ENCODE assay signal across 17 mouse cellular contexts in genomic region chr3:145962411-145962810, GRCm38 (mm10). TPM values are rescaled to one million over a fixed set of nuclear protein-coding genes. Genes with fewer than 3 reads are reported as not detected.
DNase-seq lines count a peak whose midpoint lies in the region; ATAC-seq and TF ChIP-seq lines count a peak whose summit lies in the region.
"Had no signal": no experiment of that assay in that cellular context is flagged by ENCODE, and none has a peak within 500 bp of the region (broad histone marks: within the 10 kb centered on the region; RNA-seq: fewer than 3 reads in every experiment).

No protein-coding gene starts in this region.

- DNase-seq in embryo, embryonic 10 days (ENCODE audit: low spot score), result peak; percentile 28
- no peak for DNase-seq in embryo, embryonic 9.5 days (ENCODE audit: extremely low spot score)
- no peak for DNase-seq in heart, postnatal 0 days (ENCODE audit: low spot score)
- DNase-seq in heart, adult 11 months, result no peak
- DNase-seq in lung, postnatal 14 days, result no peak
- DNase-seq in stomach, postnatal 0 days (ENCODE audit: low spot score), result peak; percentile 57
- no peak for DNase-seq in gastrocnemius, adult 2 months
- DNase-seq: cerebellum, adult 9-11 months; retina, postnatal 1 day; thymus, postnatal 36 days had no signal

- intact Hi-C loops in gastrocnemius, adult 2 months (cut with DNase I), result no loop called here

- no peak for TF ChIP-seq EP300 in heart, postnatal 0 days (IDR thresholded peaks at IDR 0.05; ENCODE audit: low read depth)
- TF ChIP-seq EP300 in stomach, postnatal 0 days (optimal IDR thresholded peaks at IDR 0.05), result no peak

- no peak overlapping the region for H3K4me2 ChIP-seq in heart, postnatal 0 days (ENCODE audit: low read depth, low read length)
- H3K4me2 ChIP-seq in lung, embryonic 16.5 days (ENCODE audit: low read depth, low read length), result peak overlapping the region; percentile 39; the same call in 1 of the 2 replicates
- H3K4me2 ChIP-seq in stomach, postnatal 0 days (replicated peaks; ENCODE audit: low read depth), result no peak overlapping the region

- no peaks in the 10 kb centered on the region for H3K27me3 ChIP-seq in heart, postnatal 0 days (ENCODE audit: control insufficient read depth, insufficient read depth, low read length)
- H3K27me3 ChIP-seq in lung, embryonic 16.5 days (ENCODE audit: control insufficient read depth, insufficient read depth, low read depth, low read length), result no peaks in the 10 kb centered on the region
- no peaks in the 10 kb centered on the region for H3K27me3 ChIP-seq in stomach, postnatal 0 days (ENCODE audit: control insufficient read depth, insufficient read depth, low read length)
- H3K27me3 ChIP-seq: limb, embryonic 15.5 days had no signal

- H3K9ac ChIP-seq in heart, postnatal 0 days (replicated peaks; ENCODE audit: low read depth, low read length), result no peak overlapping the region
- H3K9ac ChIP-seq in lung, embryonic 16.5 days (ENCODE audit: low read length), result no peak overlapping the region
- no peak overlapping the region for H3K9ac ChIP-seq in stomach, postnatal 0 days (ENCODE audit: low read length)
- H3K9ac ChIP-seq: limb, embryonic 15.5 days; midbrain, embryonic 12.5 days had no signal

- no peak for ATAC-seq in heart, postnatal 0 days (ENCODE audit: insufficient read depth, low read depth)
- no peak for ATAC-seq in lung, embryonic 16.5 days (ENCODE audit: low read depth)
- ATAC-seq in stomach, postnatal 0 days (ENCODE audit: low FRiP score, low TSS enrichment), result no peak
- ATAC-seq: forebrain, embryonic 14.5 days; inflammation-experienced regulatory T-cells, adult 6 months had no signal

- 44% methylated on average over 9 of the region's 9 CpGs for WGBS in heart, postnatal 0 days
- 34% methylated on average over 9 of the region's 9 CpGs for WGBS in lung, embryonic 16.5 days
- WGBS in stomach, postnatal 0 days, result 38% methylated on average over 9 of the region's 9 CpGs

- H3K4me3 ChIP-seq in heart, postnatal 0 days (ENCODE audit: low read depth, low read length), result no peak overlapping the region
- H3K4me3 ChIP-seq in lung, embryonic 16.5 days (ENCODE audit: low read length), result no peak overlapping the region
- no peak overlapping the region for H3K4me3 ChIP-seq in stomach, postnatal 0 days (ENCODE audit: low read depth, low read length)
- no peak overlapping the region for H3K4me3 ChIP-seq in gastrocnemius, adult 2 months
- H3K4me3 ChIP-seq: limb, embryonic 15.5 days; midbrain, embryonic 12.5 days; myocyte had no signal

- peaks cover 36% of the 10 kb centered on the region for H3K4me1 ChIP-seq in heart, postnatal 0 days (ENCODE audit: control insufficient read depth, insufficient read depth)
- H3K4me1 ChIP-seq in lung, embryonic 16.5 days (replicated peaks; ENCODE audit: control insufficient read depth, insufficient read depth, low read length), result peaks cover 30% of the 10 kb centered on the region
- no peaks in the 10 kb centered on the region; the same call in none of the 2 replicates for H3K4me1 ChIP-seq in stomach, postnatal 0 days (replicated peaks; ENCODE audit: control insufficient read depth, insufficient read depth)

- H3K9me3 ChIP-seq in heart, postnatal 0 days (replicated peaks; ENCODE audit: control insufficient read depth, low read length), result no peaks in the 10 kb centered on the region
- H3K9me3 ChIP-seq in lung, embryonic 16.5 days (ENCODE audit: control insufficient read depth, low read length), result peaks cover 3% of the 10 kb centered on the region; the same call in 1 of the 2 replicates
- no peaks in the 10 kb centered on the region for H3K9me3 ChIP-seq in stomach, postnatal 0 days (ENCODE audit: control insufficient read depth, low read length)
- H3K9me3 ChIP-seq: limb, embryonic 15.5 days had no signal

- H3K36me3 ChIP-seq in heart, postnatal 0 days (replicated peaks; ENCODE audit: control insufficient read depth, insufficient read depth, low read length), result no peaks in the 10 kb centered on the region
- no peaks in the 10 kb centered on the region for H3K36me3 ChIP-seq in lung, embryonic 16.5 days (ENCODE audit: control insufficient read depth, insufficient read depth, low read length)
- H3K36me3 ChIP-seq in stomach, postnatal 0 days (ENCODE audit: control insufficient read depth, insufficient read depth, low read length), result no peaks in the 10 kb centered on the region
- H3K36me3 ChIP-seq: limb, embryonic 15.5 days; midbrain, embryonic 12.5 days had no signal

- H3K27ac ChIP-seq in heart, postnatal 0 days (ENCODE audit: low read depth), result peak overlapping the region; percentile 96
- H3K27ac ChIP-seq in lung, embryonic 16.5 days (ENCODE audit: low read length), result peak overlapping the region; percentile 97
- no peak overlapping the region for H3K27ac ChIP-seq in stomach, postnatal 0 days (replicated peaks)
- no peak overlapping the region for H3K27ac ChIP-seq in gastrocnemius, adult 2 months
- H3K27ac ChIP-seq: limb, embryonic 15.5 days; macrophage; midbrain, embryonic 12.5 days had no signal

- no peak for TF ChIP-seq CTCF in heart, postnatal 0 days (IDR thresholded peaks at IDR 0.05; ENCODE audit: low read depth)
- no peak for TF ChIP-seq CTCF in stomach, postnatal 0 days (IDR thresholded peaks at IDR 0.05; ENCODE audit: low read depth)
- TF ChIP-seq CTCF in gastrocnemius, adult 2 months (IDR thresholded peaks at IDR 0.05), result no peak

RNA-seq across cellular contexts. Expression of gene 2410004B18Rik, which starts 24.6 kb away (rescaled TPM):
- total RNA-seq in heart, postnatal 0 days (2014; rRNA removed; ENCODE audit: low replicate concordance), result 9.1 and 12.3 TPM in 2 replicates
- polyA plus RNA-seq in heart, postnatal 0 days (2015; fragmentation: Nextera tagmentation; extraction: Ambion mirVana), result 35.9 and 37.6 TPM in 2 replicates
- 44.9 and 46.9 TPM in 2 replicates for polyA plus RNA-seq in lung, embryonic 16.5 days (2015; fragmentation: Nextera tagmentation; extraction: Ambion mirVana)
- polyA plus RNA-seq in stomach, postnatal 0 days (2015; fragmentation: Nextera tagmentation; extraction: Ambion mirVana), result 33.1 and 36.4 TPM in 2 replicates
- total RNA-seq in gastrocnemius, adult 2 months (2021), result 10 to 100 TPM; 18.2 to 19.6 TPM

RNA-seq across cellular contexts. Expression of gene Syde2, which starts 25.3 kb away (rescaled TPM):
- total RNA-seq in heart, postnatal 0 days (2014; rRNA removed; ENCODE audit: low replicate concordance), result 42.0 and 47.1 TPM in 2 replicates
- 10.1 and 10.5 TPM in 2 replicates for polyA plus RNA-seq in heart, postnatal 0 days (2015; fragmentation: Nextera tagmentation; extraction: Ambion mirVana)
- polyA plus RNA-seq in lung, embryonic 16.5 days (2015; fragmentation: Nextera tagmentation; extraction: Ambion mirVana), result 2.4 and 2.5 TPM in 2 replicates
- 1.4 and 1.6 TPM in 2 replicates for polyA plus RNA-seq in stomach, postnatal 0 days (2015; fragmentation: Nextera tagmentation; extraction: Ambion mirVana)
- total RNA-seq in gastrocnemius, adult 2 months (2021), result 1 to 10 TPM in 1 of 2 experiments, under 1 TPM in 1; 0.97 to 1.1 TPM
- polyA plus RNA-seq: macrophage had no signal

RNA-seq across cellular contexts. Expression of gene Bcl10, which starts 39.8 kb away (rescaled TPM):
- total RNA-seq in heart, postnatal 0 days (2014; rRNA removed; ENCODE audit: low replicate concordance), result 16.1 and 48.3 TPM in 2 replicates
- polyA plus RNA-seq in heart, postnatal 0 days (2015; fragmentation: Nextera tagmentation; extraction: Ambion mirVana), result 32.7 and 35.1 TPM in 2 replicates
- 51.3 and 52.0 TPM in 2 replicates for polyA plus RNA-seq in lung, embryonic 16.5 days (2015; fragmentation: Nextera tagmentation; extraction: Ambion mirVana)
- polyA plus RNA-seq in stomach, postnatal 0 days (2015; fragmentation: Nextera tagmentation; extraction: Ambion mirVana), result 43.5 and 46.1 TPM in 2 replicates
- total RNA-seq in gastrocnemius, adult 2 months (2021), result 1 to 10 TPM; 9.6 to 9.8 TPM

Comparison
In these comparisons a context has a peak if more than half of its experiments do, and no peak if none do; other contexts are left out.
1. DNase-seq: peak in embryo, embryonic 10 days (single experiment) and stomach, postnatal 0 days (single experiment); none in embryo, embryonic 9.5 days (single experiment), heart, postnatal 0 days (single experiment), heart, adult 11 months (single experiment), lung, postnatal 14 days (single experiment) and gastrocnemius, adult 2 months (single experiment).
2. H3K27ac ChIP-seq: peak in heart, postnatal 0 days (single experiment) and lung, embryonic 16.5 days (single experiment); none in stomach, postnatal 0 days (single experiment) and gastrocnemius, adult 2 months (single experiment).